Mouse (Mus musculus): ENCODE results near the gene Apoc4. TPM values are rescaled to one million over a fixed set of nuclear protein-coding genes. Genes with fewer than 3 reads are reported as not detected.

The Apoc4 gene
- total RNA-seq (2021), result not detected
- long read RNA-seq, experiment 1, result 0 reads
- long read RNA-seq, experiment 2, result 0 reads

DNA sequence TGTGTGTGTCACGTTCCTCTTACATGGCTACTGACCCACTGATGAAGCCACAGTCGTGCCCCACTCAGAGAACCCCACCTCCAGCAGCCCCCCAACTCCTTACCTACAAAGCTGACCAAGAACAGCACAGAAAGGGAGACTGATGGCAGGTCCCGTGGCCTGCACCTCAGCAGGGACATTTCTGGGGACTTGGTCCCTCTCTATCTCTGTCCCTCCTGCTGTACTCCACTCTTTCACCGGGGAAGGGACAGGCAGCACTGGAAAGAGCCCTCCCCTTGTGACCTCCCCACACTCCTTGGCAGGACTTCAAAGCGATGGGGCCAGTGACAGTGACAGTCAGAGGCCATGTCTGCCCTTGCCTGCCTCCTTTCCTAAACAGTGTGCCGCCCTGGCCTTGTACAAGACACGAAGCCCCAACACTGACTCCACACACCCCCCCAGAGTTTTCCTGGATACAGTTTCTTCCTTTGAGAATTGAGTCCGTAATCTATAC lies at the start of gene Apoc4, which contains the start of gene Gm44805:
Gene Apoc4 (minus strand): TSS at position 278 of the 493 bp plus-strand sequence.
Gene Gm44805 (minus strand): TSS at position 222 of the 493 bp plus-strand sequence.
- no peak for TF ChIP-seq CTCF (IDR thresholded peaks at IDR 0.05)
- DNase-seq, result no peak
- H3K27ac ChIP-seq, result no peak within 1 kb of the TSS
- no peak within 1 kb of the TSS for H3K4me3 ChIP-seq
- intact Hi-C loops (cut with DNase I), result no loop called here

DNA sequence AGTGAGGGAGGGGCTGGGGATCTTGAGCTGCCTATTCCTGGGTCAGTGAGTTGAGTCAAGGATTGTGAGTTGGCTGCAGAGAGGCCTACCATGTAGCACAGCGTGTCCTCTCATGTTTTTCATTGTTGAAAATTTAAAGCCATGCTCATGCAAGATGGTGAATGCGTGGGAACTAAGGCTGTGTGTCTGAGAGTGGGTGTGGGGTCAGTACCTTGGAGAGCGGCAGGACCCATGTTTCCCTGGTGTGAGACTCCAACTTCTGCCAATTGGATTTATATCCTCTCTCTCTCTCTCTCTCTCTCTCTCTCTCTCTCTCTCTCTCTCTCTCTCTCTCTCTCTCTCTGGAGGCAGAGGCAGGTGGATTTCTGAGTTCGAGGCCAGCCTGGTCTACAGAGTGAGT lies 45.3 kb upstream of the Apoc4 start:
- no peak for DNase-seq
- intact Hi-C loops (cut with DNase I), result no loop called here
- Histone ChIP-seq H3K4me3 (no peak overlapping the region), H3K27ac (no peak overlapping the region)
- no peak for TF ChIP-seq CTCF (IDR thresholded peaks at IDR 0.05)

DNA sequence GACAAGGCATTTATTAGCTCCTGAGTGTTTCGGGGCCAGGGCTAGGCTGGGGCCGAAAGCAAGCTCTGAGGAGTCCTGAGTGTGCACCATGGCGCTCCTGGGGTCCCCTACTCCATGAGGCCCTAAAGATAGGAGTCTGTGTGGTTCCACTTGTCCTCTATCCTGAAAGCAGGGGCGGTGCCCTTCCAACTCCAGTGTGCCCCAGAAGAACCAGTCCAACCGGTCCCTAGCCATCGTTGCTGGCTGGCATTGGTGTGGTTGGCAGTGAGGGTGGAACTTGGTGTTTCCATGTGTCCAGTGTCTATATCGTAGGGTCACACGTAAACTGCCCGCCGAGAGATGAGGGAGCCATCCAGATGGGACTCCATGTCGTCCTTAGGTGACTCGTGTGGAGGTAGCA lies 42.9 kb upstream of the Apoc4 start:
- H3K27ac ChIP-seq, result no peak overlapping the region
- no peak overlapping the region for H3K4me3 ChIP-seq
- intact Hi-C loops (cut with DNase I), result no loop called here
- TF ChIP-seq CTCF (IDR thresholded peaks at IDR 0.05), result no peak
- no peak for DNase-seq

DNA sequence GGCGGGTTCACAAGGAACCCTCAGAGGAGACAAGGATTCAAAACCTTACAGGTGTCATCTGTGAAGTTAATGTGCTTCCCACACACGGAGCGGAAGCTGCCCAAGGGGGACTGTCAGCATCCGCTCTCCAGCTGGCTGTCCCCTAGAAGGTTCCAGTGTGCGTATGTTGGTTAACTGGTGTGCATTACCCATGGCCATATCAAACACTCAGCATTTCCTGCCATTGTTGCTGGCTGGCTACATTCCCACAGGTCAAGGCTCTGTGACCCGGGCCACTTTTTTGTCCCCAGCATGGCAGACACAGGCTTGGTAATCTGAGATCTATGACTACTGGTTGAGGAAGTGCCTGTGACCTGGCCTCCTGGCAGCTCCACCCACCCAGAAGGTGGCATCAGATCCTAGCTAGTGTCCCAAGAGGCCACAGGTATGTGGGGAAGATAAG lies 41.5 kb upstream of the Apoc4 start:
- peak; percentile 46 for DNase-seq
- Histone ChIP-seq H3K4me3 (no peak overlapping the region), H3K27ac (peak overlapping the region; percentile 46)
- intact Hi-C loops (cut with DNase I), result no loop called here
- no peak for TF ChIP-seq CTCF (IDR thresholded peaks at IDR 0.05)

DNA sequence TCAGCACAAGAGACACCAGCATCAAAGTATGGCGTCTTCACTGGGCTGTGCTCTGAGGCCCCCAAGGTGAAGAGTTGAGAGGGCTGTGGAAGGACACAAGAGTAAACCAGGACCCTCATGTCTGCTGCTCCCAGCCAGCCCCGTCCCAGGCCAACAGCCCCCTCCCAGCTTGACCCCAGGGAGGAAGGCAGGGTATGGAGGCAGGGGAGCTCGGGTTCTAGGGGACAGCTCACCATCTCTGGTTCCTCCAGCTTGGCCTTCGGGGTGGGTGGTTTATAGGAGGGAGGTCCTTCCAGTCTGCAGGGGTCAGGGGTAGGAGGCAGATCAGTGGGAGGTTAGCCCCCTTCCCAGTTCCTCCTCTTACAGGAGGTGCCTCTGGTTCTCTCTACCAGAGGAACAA lies 37.9 kb upstream of the Apoc4 start:
- no peak overlapping the region for H3K27ac ChIP-seq
- no peak for DNase-seq
- TF ChIP-seq CTCF (IDR thresholded peaks at IDR 0.05), result no peak
- intact Hi-C loops (cut with DNase I), result no loop called here
- H3K4me3 ChIP-seq, result no peak overlapping the region

DNA sequence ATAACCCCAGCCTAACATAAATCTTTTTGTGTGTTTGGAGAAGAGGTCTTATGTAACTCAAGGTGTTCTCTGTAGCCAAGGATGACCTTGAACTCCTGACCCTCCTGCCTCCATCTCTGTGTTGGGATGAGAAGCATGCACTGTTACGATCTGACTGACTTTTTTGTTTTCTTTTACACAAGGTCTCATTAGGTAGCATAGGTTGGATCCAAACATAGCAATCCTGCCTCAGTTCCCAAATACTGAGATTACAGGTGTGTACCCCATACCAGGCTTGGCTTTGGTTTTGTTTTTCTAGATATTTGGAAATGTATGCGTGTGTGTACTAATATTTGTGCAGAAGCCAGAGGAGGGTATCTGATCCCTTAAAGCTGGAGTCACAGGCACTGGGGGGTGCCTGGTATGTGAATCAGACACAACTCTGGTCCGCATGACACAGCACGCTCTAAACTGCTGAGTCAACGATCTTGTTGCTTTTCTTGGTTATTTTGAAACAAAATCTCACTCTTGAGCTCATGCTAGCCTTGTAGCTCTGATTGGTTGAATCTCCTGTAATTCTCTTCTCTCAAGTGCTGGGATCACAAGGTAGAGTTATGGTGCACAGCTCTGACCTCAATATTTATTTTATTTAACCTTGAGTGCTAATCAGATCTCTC lies 37.1 kb upstream of the Apoc4 start:
- no peak for DNase-seq
- TF ChIP-seq CTCF (IDR thresholded peaks at IDR 0.05), result no peak
- intact Hi-C loops (cut with DNase I), result no loop called here
- Histone ChIP-seq H3K27ac (no peak overlapping the region), H3K4me3 (no peak overlapping the region)

DNA sequence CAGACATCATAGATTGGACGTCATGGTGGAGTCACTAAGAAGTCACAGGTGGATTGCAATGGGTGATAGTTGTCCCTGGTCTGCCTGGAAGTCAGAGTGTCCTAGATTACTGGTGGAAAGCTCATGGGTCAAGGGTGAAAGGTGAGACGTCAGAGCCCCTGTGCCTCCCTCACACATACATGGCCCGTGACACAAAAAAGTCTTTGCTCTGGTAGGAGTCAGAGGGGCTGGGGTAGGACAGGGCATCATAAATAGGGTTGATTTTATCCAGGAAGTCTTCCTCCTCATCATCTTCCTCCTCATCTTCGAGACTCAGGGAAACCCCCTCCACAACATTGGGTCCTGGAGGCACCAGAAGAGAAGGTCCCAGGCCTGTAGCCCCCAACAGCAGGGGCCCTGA lies 36.1 kb upstream of the Apoc4 start:
- intact Hi-C loops (cut with DNase I), result loop anchor here (2.0 kb wide), 1 partner anchor 31 kb away; no protein-coding TSS in a partner anchor
- DNase-seq, result no peak
- no peak for TF ChIP-seq CTCF (IDR thresholded peaks at IDR 0.05)
- Histone ChIP-seq H3K27ac (no peak overlapping the region), H3K4me3 (no peak overlapping the region)

DNA sequence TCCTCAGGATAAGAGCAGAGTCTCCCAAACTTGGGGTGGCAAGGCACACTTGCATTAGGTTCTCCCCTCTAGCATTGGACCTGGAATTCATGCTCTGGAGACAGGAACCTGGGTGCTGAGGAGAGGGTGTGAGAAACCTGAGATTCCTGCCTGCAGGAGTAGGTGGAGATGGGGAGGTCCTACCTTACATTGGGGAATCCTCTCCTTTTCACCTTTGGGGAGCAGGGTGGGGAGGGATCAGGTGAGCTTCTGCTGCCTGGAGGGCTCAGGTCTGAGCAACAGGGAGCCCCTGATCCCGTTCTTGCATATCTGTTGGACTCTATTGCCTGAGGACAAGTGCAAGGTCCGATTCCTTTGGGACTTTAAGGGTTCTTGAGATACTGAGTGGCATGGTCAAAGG lies 35.5 kb upstream of the Apoc4 start:
- Histone ChIP-seq H3K4me3 (peak overlapping the region; percentile 67), H3K27ac (peak overlapping the region; percentile 93; the same call in 1 of the 2 replicates)
- intact Hi-C loops (cut with DNase I), result loop anchor here (2.0 kb wide), 1 partner anchor 32 kb away; no protein-coding TSS in a partner anchor
- TF ChIP-seq CTCF (IDR thresholded peaks at IDR 0.05), result no peak
- DNase-seq, result no peak

DNA sequence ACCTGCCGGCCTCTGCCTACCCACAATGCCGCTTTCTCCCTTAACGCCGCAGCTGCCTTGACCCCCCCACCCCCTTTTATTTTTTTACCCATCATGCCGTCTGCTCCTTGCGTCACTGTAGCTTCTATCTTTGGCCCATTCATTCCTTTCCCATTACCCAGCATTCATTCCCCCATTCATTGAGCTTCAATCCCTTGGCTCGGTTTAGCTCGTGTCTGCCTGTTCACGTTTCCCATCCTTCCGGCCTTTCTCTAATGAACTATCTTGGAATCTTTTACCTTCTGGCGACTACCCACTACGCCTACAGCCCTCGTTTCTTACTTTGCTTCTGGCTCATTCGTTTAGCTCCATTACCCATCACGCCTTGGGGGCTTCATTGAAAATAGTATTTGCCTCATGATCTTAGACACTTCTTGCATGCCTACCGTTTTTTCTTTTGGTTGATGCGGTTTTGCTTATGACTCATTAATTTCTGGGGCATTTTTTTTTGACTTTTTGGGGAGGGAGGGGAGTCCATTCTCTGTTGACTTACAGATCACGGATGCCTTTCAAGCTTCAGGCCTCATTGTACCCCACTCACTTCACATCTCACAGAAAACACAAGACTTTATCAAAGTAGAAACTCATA lies 34.9 kb upstream of the Apoc4 start:
- no peak for TF ChIP-seq CTCF (IDR thresholded peaks at IDR 0.05)
- H3K4me3 ChIP-seq, result peak overlapping the region; percentile 67
- intact Hi-C loops (cut with DNase I), result loop anchor here (2.0 kb wide), 1 partner anchor 33 kb away; no protein-coding TSS in a partner anchor

DNA sequence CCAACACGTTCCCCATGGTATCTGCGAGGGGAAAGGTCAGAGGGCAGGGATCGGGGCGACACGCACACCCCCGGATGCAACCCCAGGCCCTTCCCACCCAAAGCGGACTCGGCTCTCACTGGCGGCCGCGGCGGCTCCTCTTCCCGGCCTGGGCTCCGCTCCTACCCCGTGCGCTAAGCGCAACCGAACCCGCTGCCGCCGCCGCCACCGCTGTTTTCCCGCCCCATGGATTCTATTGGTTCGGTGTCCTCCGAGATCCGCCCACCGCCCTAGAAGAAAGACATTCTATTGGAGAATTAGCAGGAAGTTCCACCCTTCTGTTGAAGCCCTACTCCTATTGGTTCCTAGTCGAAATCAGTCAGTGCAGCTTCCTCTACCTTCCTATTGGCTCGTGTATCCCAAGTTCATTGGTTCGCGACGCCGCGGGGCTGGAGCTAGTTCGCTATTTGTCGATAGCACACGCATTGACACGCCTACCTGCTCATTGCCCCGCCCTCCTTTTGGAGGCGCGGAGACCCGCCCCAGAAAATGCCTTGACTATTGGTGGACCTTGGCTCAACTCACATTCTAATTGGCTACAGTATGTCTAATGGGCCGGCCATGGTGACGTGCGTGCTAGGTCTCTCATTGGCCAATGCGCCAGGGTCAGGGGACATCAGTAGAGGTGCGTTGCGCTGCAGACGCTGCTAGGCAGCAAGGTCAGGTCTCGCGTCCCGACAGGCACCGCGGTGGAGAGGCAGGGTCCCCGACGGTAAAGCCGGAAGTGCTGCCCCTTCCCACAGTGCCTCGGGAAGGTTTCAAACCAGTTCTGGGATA lies 34.2 kb upstream of the Apoc4 start, which contains the start of gene Tomm40:
Gene Tomm40 (minus strand): TSS at position 200 of the 816 bp plus-strand sequence.
- Histone ChIP-seq H3K27ac (peak within 1 kb of the TSS; percentile 93), H3K4me3 (peak within 1 kb of the TSS; percentile 100)
- intact Hi-C loops (cut with DNase I), result loop anchor here (2.0 kb wide), 1 partner anchor 33 kb away; no protein-coding TSS in a partner anchor
- DNase-seq, result peak; percentile 99
- TF ChIP-seq CTCF (IDR thresholded peaks at IDR 0.05), result no peak

More for the DNA sequence above, 34.9 kb upstream of the Apoc4 start:
- H3K27ac ChIP-seq, result peak overlapping the region; percentile 93
- DNase-seq, result no peak

DNA sequence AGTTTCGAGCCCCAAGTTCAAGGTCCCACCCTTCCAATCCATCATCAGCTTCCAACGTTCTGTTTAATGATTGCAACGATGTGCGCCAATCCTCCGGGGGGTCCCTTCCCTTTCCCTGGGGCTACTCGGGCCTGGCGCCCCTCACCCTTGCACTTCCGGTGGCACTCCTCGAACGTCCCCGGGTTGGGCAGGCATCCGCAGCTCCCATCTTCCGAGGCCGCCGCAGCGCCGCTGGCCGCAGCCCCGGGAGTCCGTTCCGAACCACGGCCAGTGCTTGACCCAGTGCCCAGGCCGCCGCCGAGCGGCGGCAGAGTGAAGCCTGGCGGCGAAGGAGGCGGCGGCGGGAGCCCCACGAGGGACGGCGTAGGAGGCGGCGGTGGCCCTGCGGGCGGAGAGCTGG lies 33.6 kb upstream of the Apoc4 start:
- intact Hi-C loops (cut with DNase I), result no loop called here
- no peak for TF ChIP-seq CTCF (IDR thresholded peaks at IDR 0.05)
- DNase-seq, result no peak
- peak overlapping the region; percentile 90 for H3K27ac ChIP-seq
- peak overlapping the region; percentile 100 for H3K4me3 ChIP-seq

DNA sequence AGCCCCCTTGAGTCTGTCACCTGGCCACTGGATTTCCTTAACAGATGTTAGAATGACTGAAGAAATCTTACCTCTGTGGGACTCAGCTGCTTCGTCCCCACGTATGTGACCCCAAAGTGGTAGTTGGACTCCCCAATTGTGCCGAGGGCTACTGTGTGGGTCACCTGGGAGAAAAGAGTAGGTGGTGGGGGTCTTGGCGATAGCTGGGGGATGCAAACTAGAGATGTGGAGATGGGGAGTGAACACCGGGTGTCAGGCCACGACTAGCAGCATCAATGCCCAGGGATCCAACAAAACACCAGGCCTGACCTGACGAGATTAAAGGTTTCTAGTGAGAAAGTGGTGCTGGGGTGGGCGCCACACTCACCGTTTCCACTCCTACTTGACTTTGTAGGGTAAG lies 32.3 kb upstream of the Apoc4 start:
- DNase-seq, result no peak
- Histone ChIP-seq H3K27ac (no peak overlapping the region; the same call in 1 of the 2 replicates), H3K4me3 (no peak overlapping the region; the same call in 1 of the 2 replicates)
- TF ChIP-seq CTCF (IDR thresholded peaks at IDR 0.05), result no peak
- intact Hi-C loops (cut with DNase I), result loop anchor here (1.0 kb wide), 1 partner anchor 44 kb away; no protein-coding TSS in a partner anchor
